In the genomic region with DNA sequence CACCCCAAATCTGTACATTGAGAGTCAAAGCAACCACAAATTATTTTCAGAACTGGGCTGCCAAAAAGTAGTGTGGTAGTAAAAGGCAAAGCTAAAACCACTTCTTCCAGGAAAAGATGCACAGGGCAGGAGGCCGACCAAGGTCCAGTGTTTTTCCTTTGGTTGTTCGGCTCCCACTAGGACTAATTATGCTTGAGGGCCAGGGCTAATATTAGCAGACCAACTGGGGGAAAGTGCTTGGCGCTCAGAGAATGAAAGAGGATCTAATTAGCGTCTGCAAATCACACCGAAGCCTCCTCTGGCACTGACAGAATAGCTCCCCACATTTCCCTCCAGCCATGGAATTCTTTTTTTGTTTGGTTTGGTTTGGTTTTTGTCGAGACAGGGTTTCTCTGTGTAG, we compare ENCODE assay signal across 15 mouse cellular contexts.
"Had no signal": no experiment of that assay in that cellular context is flagged by ENCODE, and none has a peak within 500 bp of the region (broad histone marks: within the 10 kb centered on the region; RNA-seq: fewer than 3 reads in every experiment).

No protein-coding gene starts in this region.

- H3K27ac ChIP-seq: layer of hippocampus, adult 2 months; left cerebral cortex, adult 2 months; liver, embryonic 13.5 days; midbrain, embryonic 12.5 days; midbrain, embryonic 15.5 days; neural tube, embryonic 12.5 days; neural tube, embryonic 15.5 days had no signal

- H3K4me3 ChIP-seq: layer of hippocampus, adult 2 months; left cerebral cortex, adult 2 months; liver, embryonic 13.5 days; midbrain, embryonic 12.5 days; midbrain, embryonic 15.5 days; neural tube, embryonic 12.5 days; neural tube, embryonic 15.5 days had no signal

- DNase-seq: kidney, adult 9 months; layer of hippocampus, adult 9-11 months; layer of hippocampus, postnatal 36 days; liver, embryonic 13.5 days; lung, adult 2 months; lung, postnatal 14 days; lung, postnatal 4 days; thymus, adult 2 months; thymus, postnatal 14 days had no signal

- ATAC-seq: midbrain, embryonic 15.5 days had no signal

- H3K27me3 ChIP-seq: midbrain, embryonic 15.5 days had no signal
